Mouse (Mus musculus): ENCODE measurements around the gene Syt9.

Gene Syt9

DNA sequence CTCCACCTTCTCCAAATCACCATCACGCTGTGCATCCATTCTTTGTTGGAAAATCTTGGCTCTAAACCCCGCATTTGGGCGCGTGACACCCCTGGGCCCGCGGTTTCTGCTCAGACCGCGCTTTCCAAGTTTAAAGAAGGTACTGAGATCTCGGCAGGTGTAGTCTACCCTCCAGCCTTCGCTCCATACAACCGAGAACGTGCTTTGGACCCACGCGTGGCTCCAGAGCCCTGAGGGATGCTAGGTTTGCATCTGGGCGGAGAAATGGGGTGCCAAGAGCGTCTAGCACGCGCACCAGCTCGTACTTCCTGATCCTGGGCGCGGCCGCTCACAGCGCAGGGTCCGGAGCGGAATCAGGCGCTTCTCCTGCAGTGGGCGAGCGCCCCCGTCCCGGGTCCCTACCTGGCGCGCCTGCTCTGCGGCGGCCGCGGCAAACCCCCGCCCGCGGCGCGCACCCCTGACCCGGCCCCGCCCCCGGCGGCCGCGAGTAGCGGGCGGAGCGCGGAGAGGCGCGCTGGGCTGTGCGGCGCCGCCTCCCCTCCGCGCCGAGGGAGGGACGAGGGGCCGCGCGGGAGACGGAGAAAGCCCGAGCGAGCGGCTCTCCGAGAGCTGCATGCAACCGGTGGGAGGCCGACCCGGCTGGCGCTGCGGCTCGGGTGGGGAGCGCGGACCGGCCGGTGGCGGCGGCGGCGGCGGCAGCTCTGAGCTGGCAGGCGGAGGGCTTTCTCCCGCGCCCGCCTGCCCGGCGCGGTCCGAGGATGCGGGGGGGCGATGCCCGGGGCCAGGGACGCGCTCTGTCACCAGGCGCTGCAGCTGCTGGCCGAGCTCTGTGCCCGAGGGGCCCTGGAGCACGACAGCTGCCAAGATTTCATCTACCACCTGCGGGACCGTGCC, at the start of gene Syt9:
Gene Syt9 (plus strand): TSS at position 497 of the 894 bp plus-strand sequence.
- DNase-seq (ENCODE audit: low read depth in 2 of 2, low spot score in 2 of 2): no peak

DNA sequence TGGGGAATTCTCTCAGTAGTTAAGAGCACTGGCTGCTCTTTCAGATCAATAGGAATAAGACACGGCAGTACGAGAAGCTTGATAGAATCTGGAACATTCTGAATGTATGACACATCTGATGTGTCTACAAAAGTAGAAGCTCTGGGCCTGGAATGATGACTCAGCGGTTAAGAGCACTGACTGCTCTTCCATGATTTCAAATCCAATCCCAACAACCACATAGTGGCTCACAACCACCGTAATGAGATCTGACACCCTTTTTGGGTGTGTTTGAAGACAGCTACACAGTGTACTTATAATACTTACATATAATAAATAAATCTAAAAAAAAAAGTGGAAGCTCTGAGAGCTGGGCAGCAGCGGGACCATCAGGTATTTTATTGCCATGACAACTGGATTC, 31.5 kb upstream of the Syt9 start:
- DNase-seq (ENCODE audit: low read depth in 2 of 2, low spot score in 2 of 2): no peak

DNA sequence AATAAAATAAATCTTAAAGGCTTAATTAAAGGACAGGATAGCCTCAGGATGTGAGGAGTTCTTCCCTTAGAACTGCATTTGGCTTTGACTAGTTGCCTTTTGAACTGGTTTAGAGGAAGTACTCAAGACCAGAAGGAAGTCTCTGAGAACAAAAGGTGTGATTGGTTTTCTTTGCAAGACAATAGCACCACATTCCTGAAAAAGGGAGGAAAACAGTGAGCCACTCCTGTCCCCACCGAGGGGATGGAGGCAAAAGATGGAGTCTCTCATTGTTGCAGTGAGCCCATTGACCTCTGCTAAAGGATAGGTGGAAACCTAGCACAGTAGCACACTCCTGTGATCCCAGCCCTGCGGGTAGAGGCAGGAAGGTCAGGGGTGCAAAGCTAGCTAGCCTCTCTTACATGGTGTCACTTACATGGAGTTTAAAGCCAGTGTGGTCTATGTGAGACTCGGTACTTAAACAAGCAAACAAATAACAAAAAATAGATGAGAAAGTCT, 30.9 kb upstream of the Syt9 start:
- no peak for DNase-seq (ENCODE audit: low read depth in 2 of 2, low spot score in 2 of 2)

DNA sequence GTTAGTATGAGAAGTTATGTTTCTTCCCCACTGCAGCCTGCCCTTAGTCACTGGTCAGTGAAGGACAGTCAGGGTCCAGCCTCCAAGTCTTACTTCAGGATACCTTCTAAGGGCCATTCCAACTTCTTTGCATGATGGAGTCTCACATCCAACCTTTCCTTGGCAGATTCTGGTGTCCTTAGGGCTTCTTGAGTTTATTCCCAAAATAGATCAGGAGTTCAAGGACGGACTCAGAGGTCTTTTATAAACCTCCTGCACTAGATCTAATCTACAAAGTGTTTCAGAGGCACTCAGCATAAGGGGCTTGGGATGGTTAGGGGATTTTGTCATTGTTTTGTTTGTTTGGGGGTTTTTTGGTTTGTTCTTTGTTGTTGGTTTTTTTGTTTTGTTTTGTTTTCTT, 30.3 kb upstream of the Syt9 start:
- DNase-seq (ENCODE audit: low read depth in 2 of 2, low spot score in 2 of 2): no peak

DNA sequence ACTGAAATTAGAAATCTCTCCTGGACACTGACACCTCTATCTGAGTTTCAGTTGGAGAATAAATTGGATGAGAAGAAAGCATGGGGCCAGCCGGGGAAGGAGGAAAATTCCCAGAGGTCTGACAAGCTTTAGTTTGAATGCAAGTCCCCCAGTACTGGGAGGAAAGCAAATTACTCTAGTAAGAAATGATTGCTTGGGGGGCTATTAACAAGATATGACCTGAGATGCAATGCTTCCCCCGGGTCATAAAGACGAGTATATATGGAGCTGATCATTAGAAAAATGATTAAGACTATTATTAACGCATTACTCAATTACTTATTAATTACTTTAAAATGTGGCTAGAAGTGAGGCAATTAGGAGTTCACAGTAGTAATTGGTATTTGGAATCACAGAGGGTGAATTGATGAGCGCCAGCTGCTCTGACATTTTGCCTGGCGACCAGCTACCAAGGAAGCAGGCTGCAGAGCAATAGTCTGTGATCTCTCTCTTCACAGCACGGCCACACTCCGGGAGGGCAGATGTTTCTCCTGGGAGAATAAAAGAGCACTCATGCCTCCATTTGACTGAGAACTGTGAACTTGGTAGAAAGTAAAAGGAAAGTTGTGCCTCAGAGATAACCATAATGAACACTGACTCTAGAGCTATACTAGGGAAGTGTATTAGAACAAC, 28.9 kb upstream of the Syt9 start:
- DNase-seq (ENCODE audit: low read depth in 2 of 2, low spot score in 2 of 2): no peak

DNA sequence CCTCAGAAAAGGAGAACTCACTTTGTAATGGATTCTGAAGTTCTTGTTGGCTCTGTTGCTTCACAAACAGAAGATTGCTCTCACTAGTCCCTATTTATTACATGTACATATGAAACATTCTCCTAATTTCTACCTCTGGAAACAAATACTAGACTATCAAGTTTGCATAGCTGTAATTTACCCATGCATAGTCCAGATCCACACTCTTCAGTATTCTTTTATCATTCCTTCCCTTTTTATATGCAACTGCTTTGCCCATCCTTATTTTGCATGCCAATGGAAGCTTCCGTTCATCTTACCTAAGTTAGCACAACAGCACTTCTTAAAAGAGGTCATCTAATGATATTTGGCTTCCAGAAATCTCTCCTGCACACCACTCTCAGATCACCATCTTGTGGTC, 21.3 kb upstream of the Syt9 start:
- DNase-seq (ENCODE audit: low read depth in 2 of 2, low spot score in 2 of 2): no peak

DNA sequence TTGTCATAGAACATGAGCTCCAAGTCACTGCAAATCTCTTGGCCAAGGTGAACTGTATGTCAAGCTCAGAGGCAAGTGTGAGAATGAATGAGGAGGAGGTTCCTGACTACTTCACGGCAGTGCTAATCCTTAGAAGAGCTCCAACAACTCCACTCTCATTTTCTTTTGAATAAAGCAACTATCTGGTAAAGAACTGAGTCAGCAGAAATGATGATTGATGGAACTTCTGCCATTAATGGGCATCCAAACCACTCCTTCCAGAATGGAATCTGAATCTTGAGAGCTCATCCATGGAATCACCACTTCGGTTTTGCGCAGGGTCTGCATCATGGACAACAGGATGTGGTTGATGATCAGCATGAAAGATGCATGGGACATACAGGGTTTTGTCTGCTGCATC, 8.4 kb upstream of the Syt9 start:
- no peak for DNase-seq (ENCODE audit: low read depth in 2 of 2, low spot score in 2 of 2)

DNA sequence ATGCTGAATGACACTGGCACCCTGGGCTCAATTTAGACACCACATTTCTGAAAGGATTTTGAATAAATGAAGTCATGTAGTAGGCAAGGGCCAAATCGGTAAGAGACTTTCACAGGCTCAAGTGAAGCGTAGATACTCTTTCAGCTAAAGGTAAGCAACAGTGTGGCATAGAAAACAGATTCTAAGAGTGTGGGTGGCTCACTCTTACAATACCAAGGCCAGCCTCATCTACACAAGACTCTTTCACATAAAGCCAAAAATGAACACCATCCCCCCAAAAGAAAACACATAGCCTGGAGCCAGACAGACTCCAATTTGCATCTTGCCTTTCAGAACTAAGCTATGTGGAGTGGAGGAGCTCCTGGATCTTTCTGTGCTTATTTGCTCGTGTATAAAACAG, 7.9 kb upstream of the Syt9 start:
- no peak for DNase-seq (ENCODE audit: low read depth in 2 of 2, low spot score in 2 of 2)

DNA sequence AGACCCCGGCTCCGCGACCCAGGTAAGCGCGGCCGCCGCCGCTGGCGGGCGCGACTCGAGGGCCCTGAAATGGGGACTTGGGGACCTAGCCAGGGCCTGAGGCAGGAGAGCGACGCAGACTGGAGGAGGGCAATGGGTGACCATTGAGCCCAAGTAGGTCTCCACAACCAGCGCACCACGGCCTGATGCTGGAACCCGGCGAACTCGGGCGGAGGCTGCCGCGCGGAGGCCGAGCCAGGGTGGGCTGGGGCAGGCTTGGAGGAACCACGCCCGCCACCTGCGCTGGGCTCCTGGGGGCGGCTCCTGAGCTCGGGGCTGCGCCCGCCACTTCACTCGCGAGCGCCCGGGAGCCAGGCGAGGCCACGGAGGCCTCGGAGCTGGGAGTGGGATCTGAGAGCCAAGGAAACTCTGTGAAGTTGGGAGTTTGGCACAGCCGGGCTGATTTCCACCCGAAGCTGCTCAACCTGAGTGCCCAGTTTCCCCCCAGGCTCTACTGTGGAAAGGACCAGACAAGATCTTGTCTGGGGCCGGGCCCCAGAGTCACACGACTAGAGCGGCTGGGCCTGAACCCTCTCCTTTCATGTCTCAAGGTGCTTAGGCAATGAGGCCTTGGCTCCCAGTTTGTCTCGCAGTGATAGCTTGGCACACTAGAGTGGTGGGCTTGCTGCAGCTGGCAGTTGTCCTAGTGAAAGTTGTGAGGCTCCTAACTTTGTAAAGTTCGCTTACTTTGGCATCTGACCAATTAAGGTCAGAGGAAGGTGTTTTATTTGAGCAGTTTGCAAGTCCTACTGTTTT, 795 bp downstream of the Syt9 start:
- DNase-seq (ENCODE audit: low read depth in 2 of 2, low spot score in 2 of 2): no peak

DNA sequence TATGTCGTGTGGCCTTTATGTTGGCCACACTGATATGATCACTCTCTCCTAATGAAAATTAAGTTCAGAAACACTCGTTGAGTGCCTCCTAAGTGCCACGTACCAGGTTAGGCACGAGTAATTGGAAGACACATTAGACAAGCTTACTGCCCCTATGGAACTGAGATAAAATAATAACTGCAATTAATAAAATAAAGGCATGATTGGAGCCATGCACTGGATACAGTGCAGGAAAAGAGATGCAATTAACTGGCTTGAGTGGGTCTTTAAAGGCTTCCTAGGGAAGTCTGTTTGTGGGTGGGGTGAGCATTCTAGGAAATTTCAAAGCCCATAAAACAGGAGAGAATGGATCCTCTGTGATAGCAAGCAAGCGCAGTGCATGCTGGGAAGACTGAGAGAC, 10.0 kb downstream of the Syt9 start:
- no peak for DNase-seq (ENCODE audit: low read depth in 2 of 2, low spot score in 2 of 2)

DNA sequence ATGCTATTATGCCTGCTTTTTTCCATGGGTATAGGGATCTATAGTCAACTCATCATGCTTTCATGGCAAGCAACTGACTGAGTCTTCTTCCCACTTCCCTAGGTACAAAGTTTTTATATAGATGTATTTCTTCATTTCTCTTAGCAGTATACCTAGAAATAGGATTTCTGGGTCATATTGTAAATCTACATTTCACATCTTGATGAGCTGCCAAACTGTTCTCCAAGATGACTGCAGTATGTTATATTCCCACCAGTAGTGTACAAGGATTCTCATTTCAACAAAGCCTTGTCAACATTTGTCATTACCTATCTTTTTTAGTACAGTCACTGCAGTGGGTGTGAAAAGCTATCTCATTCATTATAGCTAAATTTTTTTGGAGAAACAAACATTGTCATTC, 19.1 kb downstream of the Syt9 start:
- no peak for DNase-seq (ENCODE audit: low read depth in 2 of 2, low spot score in 2 of 2)

DNA sequence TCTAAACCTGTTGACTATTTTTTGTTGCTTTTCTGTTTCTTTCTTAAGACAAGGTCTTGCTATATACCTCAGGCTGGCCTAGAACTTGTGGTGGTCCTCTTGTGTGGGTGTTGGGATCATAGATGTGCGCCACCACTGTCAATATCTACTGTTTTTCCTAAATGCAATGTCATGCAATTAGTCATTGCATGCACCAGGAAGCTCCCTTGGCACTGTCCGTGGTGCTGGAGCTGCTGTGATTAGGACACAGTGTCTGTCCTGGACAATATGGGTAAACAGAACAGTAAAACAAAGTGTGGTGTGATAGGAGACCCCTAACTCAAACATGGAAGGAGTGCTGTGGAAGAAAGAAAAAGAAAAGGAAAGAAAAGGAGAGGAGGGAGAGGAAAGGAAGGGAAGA, 22.2 kb downstream of the Syt9 start:
- no peak for DNase-seq (ENCODE audit: low read depth in 2 of 2, low spot score in 2 of 2)

DNA sequence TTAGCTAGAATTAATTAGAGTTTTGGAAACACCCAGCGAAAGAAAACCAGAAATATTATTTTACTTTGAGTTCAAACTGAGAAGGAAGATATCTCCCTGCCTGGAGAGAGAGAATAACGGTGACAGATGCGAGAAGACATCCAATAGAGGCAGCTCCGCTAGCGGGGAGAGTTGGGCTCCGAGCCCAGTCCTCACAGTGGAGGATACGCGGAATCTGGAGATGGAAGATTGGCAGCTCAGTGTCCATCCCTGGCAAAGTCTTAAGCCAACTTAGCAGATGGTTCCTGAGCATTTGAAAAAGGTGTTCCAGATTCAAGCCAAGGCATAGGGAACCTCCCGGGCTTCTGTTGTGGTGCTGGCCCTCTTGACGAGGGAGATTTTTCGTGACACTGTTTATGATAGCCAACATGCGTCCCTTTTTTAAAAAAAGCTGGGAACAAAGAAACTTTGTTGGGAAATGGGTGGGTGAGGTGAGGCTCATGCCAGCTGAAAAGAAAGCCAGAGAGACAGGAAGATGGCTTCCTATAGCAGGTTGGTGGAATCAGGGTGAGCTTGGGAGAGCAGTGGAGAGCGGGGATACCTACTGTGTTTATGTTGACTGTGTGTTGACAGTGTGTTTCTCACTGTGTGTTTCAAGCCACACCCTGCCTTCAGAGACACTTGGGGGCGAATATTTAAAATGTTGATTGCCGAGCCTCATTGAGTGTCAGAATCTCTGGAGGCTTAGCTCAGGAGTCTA, 29.7 kb downstream of the Syt9 start:
- no peak for DNase-seq (ENCODE audit: low read depth in 2 of 2, low spot score in 2 of 2)

DNA sequence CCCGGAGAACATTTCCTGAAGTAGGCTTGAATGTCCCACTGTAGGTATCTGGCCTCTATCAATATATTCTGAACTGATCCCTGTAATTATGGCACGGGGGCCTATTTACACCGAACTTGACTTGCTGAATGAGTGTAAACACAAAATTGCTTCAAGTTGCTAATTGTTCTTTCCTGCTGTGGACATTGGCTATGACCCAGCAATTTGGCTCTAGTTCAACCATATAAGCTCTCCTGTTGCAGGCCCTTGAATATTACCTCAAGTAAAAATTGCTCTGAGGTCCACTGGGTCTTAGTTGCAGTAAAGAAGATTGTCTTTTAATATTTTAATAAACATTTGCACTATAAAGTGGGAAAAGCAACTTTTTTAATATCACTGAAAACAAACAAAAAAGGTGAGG, 32.7 kb downstream of the Syt9 start:
- no peak for DNase-seq (ENCODE audit: low read depth in 2 of 2, low spot score in 2 of 2)

DNA sequence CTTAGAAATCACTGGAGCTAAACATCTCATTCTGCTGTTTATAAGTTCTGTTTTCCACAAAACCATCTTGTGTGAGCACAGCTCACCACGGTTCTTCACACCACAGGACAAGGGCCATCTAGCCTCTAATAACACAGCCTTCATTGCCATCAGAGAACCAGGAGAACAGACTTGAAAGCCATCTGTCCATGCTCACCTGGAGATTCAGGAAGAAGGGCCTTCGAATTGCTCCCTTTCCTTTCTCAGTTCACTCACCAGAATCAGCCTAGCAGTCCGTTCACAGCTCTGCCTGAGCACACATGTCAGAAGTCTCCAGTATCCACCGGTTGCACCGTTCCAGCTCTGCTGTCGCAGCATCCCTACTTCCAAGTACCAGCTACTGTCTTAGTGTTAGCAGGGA, 44.4 kb downstream of the Syt9 start:
- no peak for DNase-seq (ENCODE audit: low read depth in 2 of 2, low spot score in 2 of 2)

DNA sequence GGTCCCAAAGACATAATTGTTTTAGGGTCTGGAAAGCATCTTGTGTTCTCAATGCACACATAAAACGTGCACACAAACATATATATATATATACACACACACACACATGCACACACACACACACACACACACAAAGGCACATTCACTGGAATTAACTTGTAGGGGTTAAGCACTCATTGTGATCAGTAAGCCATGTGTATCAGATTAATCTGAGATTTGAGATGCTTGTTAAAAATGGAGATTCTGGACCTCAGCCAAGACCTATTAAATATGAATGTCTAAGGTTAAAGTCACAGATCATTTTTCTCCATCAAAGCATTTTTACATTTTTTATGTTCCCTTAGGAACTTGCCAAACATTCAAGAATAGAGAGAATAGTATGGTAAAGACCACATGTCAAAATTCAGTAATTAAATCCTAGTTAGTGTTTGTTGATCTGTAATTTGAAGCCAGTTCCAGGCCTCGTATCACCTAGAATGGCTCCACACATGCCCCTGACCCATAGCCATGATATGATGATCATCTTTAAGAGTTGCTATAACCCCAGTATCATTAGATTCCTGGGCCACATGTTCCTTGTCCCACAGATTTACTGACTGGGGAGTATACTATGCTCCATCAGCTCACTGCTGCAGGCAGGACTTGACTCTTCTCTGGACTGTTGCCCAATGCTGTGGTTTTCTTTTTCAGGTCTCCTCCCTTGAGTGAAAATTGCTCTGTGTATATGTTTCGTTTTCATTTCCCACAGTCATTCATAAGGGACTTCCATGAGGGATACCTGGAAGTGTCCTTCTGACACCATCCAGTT, 46.7 kb downstream of the Syt9 start:
- DNase-seq (ENCODE audit: low read depth in 2 of 2, low spot score in 2 of 2): no peak

DNA sequence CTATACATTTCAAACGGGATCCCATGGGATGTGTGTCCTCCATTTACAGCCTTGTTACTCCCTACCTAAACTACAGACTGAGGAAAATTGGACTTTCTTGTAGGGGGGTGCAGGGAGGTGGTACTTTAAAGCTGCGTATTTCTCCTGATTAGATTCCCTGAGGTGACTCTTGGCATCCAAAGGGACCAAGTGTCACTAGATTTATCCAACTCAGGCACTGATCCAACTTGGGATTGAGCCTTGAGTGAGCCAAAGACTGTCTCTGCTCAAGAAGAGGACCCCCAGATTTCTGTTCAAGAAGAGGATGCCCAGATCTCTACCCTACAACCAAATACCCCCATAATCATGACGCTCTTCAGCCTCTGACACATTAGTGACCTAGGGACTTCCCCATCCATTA, 66.9 kb downstream of the Syt9 start:
- no peak for DNase-seq (ENCODE audit: low read depth in 2 of 2, low spot score in 2 of 2)

DNA sequence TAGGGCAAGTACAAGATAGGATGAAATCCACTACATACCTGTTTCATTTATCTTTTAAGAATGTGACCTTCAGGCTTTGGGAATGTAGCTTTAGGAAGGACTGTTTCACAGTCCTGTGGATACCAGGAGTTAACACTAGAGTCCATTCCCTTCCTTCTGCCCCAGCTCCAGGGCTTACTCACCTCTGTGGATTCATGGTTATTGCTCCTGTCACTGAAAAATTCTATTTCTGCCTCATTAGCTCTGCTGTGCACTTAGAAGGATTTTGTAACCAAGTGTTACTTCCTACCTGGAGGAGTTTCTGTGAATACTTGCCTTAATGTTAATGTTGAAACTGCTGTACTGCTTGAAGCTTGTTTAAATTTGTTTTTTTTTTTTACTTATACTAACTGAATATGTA, 74.1 kb downstream of the Syt9 start:
- no peak for DNase-seq (ENCODE audit: low read depth in 2 of 2, low spot score in 2 of 2)

DNA sequence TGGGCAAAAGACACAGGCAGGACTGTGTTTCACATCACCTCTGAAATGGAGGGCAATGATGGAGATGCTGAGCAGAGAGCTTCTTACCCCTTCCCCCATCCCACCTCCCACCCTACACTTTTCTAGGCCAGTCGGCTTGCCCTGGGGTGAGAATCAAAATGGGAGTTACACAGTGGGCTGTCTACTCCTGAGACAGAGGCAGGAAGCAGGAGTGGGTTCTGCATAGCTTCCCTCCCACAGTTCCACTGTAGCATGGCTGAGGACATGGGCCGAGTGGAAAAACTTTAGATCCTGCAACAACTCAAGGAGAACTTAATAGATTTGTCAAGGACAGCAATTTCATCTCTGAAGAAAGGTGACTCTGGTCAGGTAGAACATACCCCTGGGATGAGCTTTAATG, 84.1 kb downstream of the Syt9 start:
- no peak for DNase-seq (ENCODE audit: low read depth in 2 of 2, low spot score in 2 of 2)

DNA sequence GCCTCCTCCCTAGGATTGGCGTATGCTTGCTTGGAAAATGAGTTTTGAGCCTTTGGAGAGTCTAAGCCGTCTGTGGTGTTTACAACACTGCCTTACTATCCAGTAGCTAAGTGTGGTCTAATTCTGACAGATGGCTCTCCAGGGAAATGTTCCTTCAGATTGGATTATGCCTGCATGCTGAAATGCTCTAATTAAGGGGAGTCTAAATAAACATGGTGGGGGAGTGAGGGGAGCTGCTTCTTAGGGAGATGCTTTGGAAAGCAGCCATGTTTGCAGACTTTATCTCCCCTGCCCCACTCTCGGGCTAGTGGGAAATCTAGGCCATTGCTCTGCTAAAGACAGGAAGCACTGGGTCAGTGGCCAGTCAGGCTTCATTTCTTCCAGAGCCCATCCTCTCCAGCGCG, 84.6 kb downstream of the Syt9 start:
- no peak for DNase-seq (ENCODE audit: low read depth in 2 of 2, low spot score in 2 of 2)
